Mouse (Mus musculus): ENCODE measurements at regions not wholly inside any gene's neighbourhood (a gene's known extent, or its start where the extent isn't known, plus 50 kb on each side); places are given as distances from the start of the nearest gene placed in this dataset.
"Not testable (repeated sequence)": the region's sequence is repeated elsewhere in the genome, so short reads cannot be mapped to it uniquely, and the experiment has no call there.

DNA sequence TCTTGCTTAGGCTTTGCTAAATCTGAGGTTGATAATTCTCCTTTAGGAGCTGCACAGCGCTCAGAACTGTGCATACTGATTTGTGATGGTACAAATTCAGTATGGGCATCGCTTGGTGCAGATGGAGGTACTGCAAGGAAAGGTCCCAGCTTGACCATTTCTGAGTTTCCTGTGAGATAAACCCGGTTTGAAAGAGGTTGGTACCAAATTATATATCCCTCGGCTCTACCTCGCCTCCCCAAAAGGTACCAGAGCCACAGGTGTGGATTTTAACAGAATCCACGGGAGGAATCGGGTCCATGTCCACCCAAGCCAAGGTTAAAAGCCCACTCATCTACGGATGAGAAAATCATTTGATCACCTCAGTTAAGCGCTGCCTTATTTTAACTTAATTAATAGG lies 172.5 kb upstream of the Zfp808 start:
- not testable (repeated sequence) for ATAC-seq (ENCODE audit: insufficient read depth); H3K9ac ChIP-seq; DNase-seq; H3K27me3 ChIP-seq (ENCODE audit: insufficient read depth, low read length); H3K9me3 ChIP-seq (ENCODE audit: low read depth, low read length); H3K4me1 ChIP-seq (ENCODE audit: insufficient read depth); H3K4me3 ChIP-seq (ENCODE audit: low read depth, low read length); H3K4me2 ChIP-seq; H3K27ac ChIP-seq (ENCODE audit: low read depth); H3K36me3 ChIP-seq (ENCODE audit: insufficient read depth)
- 86% methylated on average over 8 of the region's 9 CpGs for WGBS

DNA sequence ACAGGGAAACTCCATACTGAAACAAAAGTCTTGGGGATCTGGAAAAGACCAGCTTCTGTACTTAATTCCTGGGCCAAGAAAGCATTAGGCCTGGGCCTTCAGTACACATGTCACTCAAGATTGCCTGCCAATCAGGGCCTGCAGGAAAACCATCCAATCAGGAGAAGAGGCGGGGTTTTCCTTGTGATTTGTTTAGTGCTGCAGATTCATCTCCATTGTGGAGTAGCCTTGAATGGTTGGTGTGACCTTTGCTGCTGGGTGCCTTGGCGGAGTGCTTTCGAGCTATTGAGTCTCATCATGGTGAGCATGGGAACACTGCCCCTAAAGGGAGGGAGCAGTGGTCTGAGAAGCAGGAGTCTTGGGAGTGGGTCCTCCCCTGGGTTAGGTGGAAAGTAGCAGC lies 150.8 kb upstream of the Zfp808 start:
- not testable (repeated sequence) for DNase-seq; H3K36me3 ChIP-seq (ENCODE audit: insufficient read depth); H3K27ac ChIP-seq (ENCODE audit: low read depth); ATAC-seq (ENCODE audit: insufficient read depth); H3K4me3 ChIP-seq (ENCODE audit: low read depth, low read length); H3K27me3 ChIP-seq (ENCODE audit: insufficient read depth, low read length); H3K9ac ChIP-seq; H3K4me2 ChIP-seq; H3K9me3 ChIP-seq (ENCODE audit: low read depth, low read length); H3K4me1 ChIP-seq (ENCODE audit: insufficient read depth)
- WGBS: 88% methylated on average over 3 of the region's 3 CpGs

DNA sequence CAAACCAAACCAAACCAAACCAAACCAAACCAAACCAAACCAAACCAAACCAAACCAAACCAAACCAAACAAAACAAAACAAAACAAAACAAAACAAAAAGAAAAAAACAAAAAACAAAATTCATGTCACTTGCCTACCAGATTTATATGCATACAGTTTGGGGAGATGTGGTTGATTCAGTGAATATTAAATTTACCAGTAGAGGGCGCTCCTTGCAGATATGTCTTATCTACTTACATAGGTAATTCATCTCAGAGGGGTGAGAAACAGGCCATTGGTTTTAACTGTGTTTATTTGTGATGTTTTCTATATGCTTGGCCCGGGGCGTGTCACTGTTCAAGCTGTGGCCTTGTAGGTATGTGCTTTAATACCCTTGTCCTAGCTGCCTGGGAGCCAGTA lies 133.2 kb upstream of the Zfp808 start:
- WGBS: 64% methylated on average over 3 of the region's 3 CpGs
- not testable (repeated sequence) for H3K36me3 ChIP-seq (ENCODE audit: insufficient read depth); H3K27ac ChIP-seq (ENCODE audit: low read depth); H3K9me3 ChIP-seq (ENCODE audit: low read depth, low read length); H3K4me2 ChIP-seq; ATAC-seq (ENCODE audit: insufficient read depth); H3K4me1 ChIP-seq (ENCODE audit: insufficient read depth); H3K9ac ChIP-seq; H3K27me3 ChIP-seq (ENCODE audit: insufficient read depth, low read length); H3K4me3 ChIP-seq (ENCODE audit: low read depth, low read length)
- DNase-seq: peak; percentile 5

DNA sequence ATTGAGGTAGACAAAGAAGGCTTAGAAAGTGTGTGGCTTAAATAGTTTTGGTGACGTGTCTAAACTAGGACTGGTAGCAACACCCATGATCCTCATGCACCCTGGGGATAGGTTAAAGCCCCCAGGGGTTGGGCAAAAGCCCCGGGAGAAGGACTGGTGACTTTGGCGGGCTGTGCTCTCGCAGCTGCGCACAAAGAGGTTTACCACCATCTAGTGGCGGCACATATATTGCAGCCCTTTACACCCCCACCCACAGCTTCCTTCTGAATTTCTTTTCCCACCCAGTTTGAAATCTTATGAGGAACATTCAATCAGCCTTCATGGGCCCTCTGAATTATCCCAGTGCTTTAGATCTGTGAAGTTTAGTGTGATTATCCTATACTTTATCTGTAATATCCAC lies 130.9 kb upstream of the Zfp808 start:
- not testable (repeated sequence) for ATAC-seq (ENCODE audit: insufficient read depth); H3K9me3 ChIP-seq (ENCODE audit: low read depth, low read length); H3K36me3 ChIP-seq (ENCODE audit: insufficient read depth); H3K4me3 ChIP-seq (ENCODE audit: low read depth, low read length); H3K27ac ChIP-seq (ENCODE audit: low read depth); H3K9ac ChIP-seq; H3K4me1 ChIP-seq (ENCODE audit: insufficient read depth); H3K27me3 ChIP-seq (ENCODE audit: insufficient read depth, low read length)
- peak; percentile 43 for DNase-seq
- 6% methylated on average over 6 of the region's 6 CpGs for WGBS
- TF ChIP-seq CTCF (IDR thresholded peaks at IDR 0.05; ENCODE audit: low read depth): peak; percentile 52; the same call in 1 of the 2 replicates
- H3K4me2 ChIP-seq: peak overlapping the region; percentile 35; the same call in 1 of the 2 replicates

DNA sequence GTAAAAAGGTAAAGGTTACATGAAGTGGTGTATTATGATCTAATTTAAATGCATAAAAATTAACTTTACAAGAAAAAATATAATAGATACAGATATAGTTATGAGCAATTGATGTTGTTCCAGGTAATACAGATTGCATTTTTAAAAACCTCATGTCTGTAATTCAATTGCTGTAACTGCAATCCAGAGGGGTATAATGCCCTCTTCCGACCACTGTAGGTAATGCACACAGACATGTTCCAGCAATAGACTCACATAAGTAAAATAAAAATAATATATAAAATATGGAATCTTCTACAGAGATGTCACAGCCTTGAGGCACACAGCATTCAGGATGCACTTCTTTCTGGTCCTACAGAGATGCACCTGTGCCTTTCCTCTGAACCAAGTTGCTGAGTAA lies 122.4 kb upstream of the Zfp808 start:
- not testable (repeated sequence) for DNase-seq; H3K4me1 ChIP-seq (ENCODE audit: insufficient read depth); H3K27ac ChIP-seq (ENCODE audit: low read depth); ATAC-seq (ENCODE audit: insufficient read depth); H3K4me3 ChIP-seq (ENCODE audit: low read depth, low read length); H3K9ac ChIP-seq; H3K9me3 ChIP-seq (ENCODE audit: low read depth, low read length); H3K27me3 ChIP-seq (ENCODE audit: insufficient read depth, low read length); H3K36me3 ChIP-seq (ENCODE audit: insufficient read depth); H3K4me2 ChIP-seq
- 58% methylated on average over 1 of the region's 1 CpGs for WGBS

DNA sequence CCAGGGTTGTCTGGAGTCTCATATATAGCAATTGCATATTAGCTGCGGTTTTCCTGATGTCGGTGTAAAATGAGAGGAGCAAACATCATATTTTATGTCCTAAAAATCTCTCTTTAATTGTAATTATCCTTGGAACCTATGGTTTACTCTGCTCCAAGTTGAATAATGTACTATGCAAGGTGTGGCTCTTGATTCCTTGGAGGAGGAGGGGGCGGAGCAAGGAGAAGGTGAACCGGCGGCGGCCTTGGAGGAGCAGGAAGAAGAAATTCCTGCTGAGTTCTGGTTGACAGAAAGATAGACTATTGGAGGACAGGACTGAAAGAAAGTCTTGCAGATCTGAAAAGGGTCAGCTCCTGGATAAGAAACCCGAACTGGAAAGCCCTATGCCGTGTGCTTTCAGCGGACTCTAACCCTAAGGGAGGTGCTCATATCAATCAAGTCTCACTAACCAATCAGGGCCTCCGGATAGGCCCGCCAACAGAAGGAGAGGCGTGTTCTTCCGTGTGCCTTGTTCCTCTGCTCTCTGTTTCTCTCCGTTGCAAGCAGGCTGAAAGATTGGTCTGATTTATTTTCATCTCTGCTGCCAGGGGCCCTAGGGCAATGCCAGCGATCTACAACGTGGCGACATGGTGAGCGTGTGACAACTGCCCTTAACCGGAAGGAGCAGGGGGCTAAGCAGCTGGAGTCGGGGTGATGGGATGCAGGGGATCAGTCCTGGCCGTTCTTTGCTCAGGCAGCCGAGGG lies 114.1 kb upstream of the Zfp808 start:
- H3K9me3 ChIP-seq (ENCODE audit: low read depth, low read length); H3K4me1 ChIP-seq (ENCODE audit: insufficient read depth); H3K36me3 ChIP-seq (ENCODE audit: insufficient read depth); H3K27me3 ChIP-seq (ENCODE audit: insufficient read depth, low read length): not testable (repeated sequence)
- Histone ChIP-seq H3K4me2 (peak overlapping the region; percentile 55), H3K9ac (peak overlapping the region; percentile 61), H3K27ac (ENCODE audit: low read depth) (peak overlapping the region; percentile 62), H3K4me3 (ENCODE audit: low read depth, low read length) (peak overlapping the region; percentile 59)
- ATAC-seq (ENCODE audit: insufficient read depth) (peak; percentile 93), DNase-seq (peak; percentile 75)
- 2% methylated on average over 22 of the region's 22 CpGs for WGBS

DNA sequence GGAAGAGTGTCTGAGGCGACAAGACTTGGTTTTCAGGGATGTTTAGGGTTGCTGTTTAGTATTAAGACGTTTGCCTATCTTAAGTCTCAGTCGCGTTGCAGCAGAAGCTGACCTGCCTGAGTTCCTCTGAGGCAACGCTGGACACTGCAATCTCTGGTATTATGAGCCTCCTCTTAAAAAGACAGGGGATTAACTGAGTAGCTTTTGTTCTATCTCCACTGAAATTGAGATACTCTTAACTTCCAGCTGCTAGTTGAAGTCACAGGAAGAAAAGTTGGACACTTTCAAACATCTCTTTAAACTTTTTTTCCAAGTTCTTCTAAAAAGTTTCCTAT lies 113.6 kb upstream of the Zfp808 start:
- not testable (repeated sequence) for DNase-seq; ATAC-seq (ENCODE audit: insufficient read depth); H3K9me3 ChIP-seq (ENCODE audit: low read depth, low read length); H3K4me1 ChIP-seq (ENCODE audit: insufficient read depth); H3K36me3 ChIP-seq (ENCODE audit: insufficient read depth); H3K27me3 ChIP-seq (ENCODE audit: insufficient read depth, low read length)
- WGBS: under 1% methylated on average over 5 of the region's 5 CpGs
- H3K4me2 ChIP-seq: peak overlapping the region; percentile 55
- H3K4me3 ChIP-seq (ENCODE audit: low read depth, low read length): peak overlapping the region; percentile 59
- H3K27ac ChIP-seq (ENCODE audit: low read depth): peak overlapping the region; percentile 62
- peak overlapping the region; percentile 61 for H3K9ac ChIP-seq

DNA sequence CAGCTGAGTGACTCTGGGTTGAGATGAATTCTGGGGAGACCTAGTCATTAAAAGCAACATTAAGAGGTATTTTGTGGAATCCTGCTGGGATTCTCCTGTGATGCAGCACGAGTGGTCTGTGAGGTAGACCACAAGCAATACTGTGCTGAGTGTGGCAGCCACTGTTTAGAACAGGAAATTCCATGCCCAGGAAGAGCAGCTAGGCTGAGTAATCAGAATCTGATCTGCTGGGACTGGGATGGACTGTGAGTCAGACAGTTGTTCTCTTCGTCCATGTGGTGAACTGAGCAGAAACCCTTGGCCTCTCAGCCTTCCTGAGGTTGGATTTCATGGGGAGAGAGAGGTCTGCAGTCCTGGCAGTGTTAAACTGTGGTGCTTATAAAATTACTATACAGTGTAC lies 92.0 kb upstream of the Zfp808 start:
- H3K4me2 ChIP-seq; H3K4me3 ChIP-seq (ENCODE audit: low read depth, low read length); ATAC-seq (ENCODE audit: insufficient read depth); H3K9me3 ChIP-seq (ENCODE audit: low read depth, low read length); DNase-seq; H3K9ac ChIP-seq; H3K4me1 ChIP-seq (ENCODE audit: insufficient read depth); H3K27ac ChIP-seq (ENCODE audit: low read depth); H3K27me3 ChIP-seq (ENCODE audit: insufficient read depth, low read length); H3K36me3 ChIP-seq (ENCODE audit: insufficient read depth): not testable (repeated sequence)
- 87% methylated on average over 2 of the region's 2 CpGs for WGBS

DNA sequence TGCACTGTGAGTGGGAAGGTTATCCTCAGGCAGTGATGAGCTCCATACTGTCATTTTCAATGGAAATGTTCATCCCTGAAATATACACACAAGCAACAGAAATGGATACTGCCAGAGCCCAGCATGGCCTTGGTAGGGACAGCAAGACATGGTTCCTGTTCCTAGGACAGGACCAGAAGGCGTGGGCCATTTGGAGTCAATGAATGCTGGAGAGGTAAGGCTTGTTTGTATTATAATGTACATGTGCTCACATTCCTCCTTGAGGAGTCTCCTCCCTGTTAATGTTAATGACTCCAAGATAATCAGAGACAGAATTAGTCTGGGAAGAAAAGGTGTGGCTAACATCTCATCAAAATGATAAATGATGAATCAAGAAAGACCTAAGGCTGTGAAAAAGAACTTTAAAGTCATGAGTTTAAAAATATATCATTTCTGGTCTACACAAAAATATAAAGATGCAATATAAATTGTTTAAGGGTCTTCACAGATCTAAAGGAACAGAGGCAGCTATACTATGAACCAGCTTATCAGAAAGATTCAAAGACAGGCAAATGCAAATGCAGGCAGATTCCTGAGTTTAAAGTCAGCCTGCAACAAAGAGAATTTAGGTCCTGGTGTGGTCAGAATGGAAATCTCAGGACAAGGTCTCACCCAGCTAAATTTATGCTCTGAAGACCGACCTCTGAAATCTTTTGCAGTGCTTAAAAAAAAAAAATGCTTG lies 51.6 kb upstream of the Zfp808 start:
- H3K36me3 ChIP-seq (ENCODE audit: insufficient read depth); DNase-seq; H3K4me3 ChIP-seq (ENCODE audit: low read depth, low read length); H3K4me1 ChIP-seq (ENCODE audit: insufficient read depth); H3K9ac ChIP-seq; ATAC-seq (ENCODE audit: insufficient read depth); H3K4me2 ChIP-seq; H3K27me3 ChIP-seq (ENCODE audit: insufficient read depth, low read length); H3K27ac ChIP-seq (ENCODE audit: low read depth); H3K9me3 ChIP-seq (ENCODE audit: low read depth, low read length): not testable (repeated sequence)
- WGBS: 72% methylated on average over 2 of the region's 2 CpGs

DNA sequence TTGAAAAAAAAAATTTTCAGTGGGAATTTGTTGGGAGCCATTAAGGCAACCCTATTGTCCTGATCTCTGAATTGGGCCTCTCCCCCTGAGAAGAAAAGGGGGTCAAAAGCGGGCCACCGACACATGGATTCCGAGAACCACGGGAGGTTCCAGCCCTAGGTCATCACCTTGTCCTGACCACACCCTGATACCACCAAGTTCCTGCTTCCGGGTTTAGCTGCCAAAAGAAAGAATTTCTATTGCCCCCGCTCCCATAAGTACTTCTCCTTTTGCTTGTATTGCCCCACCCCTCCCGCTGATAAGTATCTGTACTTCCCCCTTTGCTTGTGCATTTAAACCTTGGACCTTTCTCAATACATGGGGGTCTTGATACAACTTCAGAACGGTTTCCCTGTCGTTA lies 50.8 kb upstream of the Zfp808 start:
- H3K27ac ChIP-seq (ENCODE audit: low read depth); ATAC-seq (ENCODE audit: insufficient read depth); H3K9me3 ChIP-seq (ENCODE audit: low read depth, low read length); H3K4me3 ChIP-seq (ENCODE audit: low read depth, low read length); H3K36me3 ChIP-seq (ENCODE audit: insufficient read depth); H3K9ac ChIP-seq; H3K27me3 ChIP-seq (ENCODE audit: insufficient read depth, low read length); H3K4me1 ChIP-seq (ENCODE audit: insufficient read depth); DNase-seq; H3K4me2 ChIP-seq: not testable (repeated sequence)
- 89% methylated on average over 9 of the region's 9 CpGs for WGBS
